Mouse (Mus musculus): ENCODE measurements at regions not wholly inside any gene's neighbourhood (a gene's known extent, or its start where the extent isn't known, plus 50 kb on each side); places are given as distances from the start of the nearest gene placed in this dataset.
A peak's percentile ranks its signal among the peaks of the same experiment; 100 is the strongest.

DNA sequence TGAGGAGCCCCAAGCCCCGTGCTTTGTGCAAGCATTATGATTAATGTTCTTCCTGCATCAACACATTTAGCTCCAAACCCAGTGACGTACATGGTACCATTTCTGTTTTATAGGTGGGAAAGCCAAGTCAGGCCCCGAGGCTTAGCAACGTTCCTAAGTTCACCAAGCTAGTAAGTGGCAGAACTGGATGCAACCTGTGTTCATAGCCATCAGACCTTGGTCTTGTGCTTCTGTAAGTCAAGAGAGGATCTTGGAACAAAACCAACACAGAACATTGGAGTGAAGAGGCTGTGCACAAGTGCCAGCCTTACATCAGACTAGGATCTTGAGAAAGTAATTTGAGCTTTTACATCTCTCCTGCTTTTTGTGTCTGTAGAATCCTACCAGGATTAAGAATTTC, 71.3 kb downstream of the Cdc7 start:
- DNase-seq = no peak

- no peak for DNase-seq
Measured at GRCm38 (mm10) chr5:107035782-107036181, 71.7 kb downstream of the Cdc7 start.

- no peak for DNase-seq
Measured at GRCm38 (mm10) chr5:107036475-107036874, 72.4 kb downstream of the Cdc7 start.

DNA sequence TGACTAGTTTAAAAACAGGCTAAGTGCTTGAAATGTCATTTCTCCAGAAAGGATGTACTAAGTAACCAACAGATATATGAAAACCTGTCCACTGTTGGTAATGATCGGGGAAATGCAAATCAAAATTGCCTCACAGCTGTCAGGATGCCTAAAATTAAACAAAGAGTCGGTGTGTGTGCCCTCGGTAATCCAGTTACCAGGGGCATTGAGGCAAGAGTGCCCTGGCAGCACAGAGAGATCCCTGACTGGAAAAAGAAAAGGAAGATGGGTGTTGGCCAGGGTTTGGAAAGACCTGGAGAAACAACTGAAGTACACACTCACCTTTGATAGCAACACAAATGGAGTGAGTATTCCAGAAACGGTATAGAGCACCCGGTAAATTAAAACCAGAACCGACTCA, 73.0 kb downstream of the Cdc7 start:
- DNase-seq = no peak

DNA sequence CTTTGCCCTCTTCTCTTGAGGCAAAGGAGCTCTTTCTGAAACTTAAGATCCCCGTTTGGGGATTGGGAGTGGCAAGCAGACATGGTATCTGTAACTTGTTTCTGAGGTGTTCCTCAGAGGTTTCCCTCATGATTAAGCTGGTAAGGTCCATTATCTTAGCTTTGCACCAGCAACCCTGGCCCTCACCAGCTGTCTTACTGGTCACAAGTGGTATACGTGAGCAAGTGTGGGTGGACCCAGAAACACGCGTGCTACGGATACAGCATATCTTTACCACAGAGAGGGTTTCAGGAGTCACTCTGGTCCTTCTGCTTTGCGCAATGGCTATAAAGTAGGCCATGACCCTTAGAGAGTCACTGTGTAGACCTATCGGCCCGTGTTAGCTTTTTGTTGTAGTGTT, 75.2 kb downstream of the Cdc7 start:
- no peak for DNase-seq

- no peak for DNase-seq
Measured at GRCm38 (mm10) chr5:107039956-107040355, 75.8 kb downstream of the Cdc7 start.

DNA sequence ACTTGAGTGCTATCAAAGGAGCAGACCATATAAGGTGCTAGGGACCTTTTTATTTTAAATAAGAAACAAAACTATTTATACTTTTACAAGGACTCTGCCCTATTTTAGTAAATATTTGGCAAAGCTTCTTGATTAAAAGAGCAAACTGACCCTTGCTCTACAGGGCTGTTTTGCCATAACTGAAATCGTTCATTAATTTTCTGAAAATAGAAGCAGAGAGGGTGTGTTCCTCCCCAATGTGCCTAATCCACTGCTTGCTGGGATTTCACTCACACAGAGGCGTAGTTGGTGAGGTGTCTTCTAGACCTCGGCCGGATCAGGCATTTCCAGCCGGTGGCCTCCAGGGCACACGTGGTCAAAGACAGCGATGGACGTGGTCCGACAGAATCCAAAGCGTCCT, 76.4 kb downstream of the Cdc7 start:
- no peak for DNase-seq

DNA sequence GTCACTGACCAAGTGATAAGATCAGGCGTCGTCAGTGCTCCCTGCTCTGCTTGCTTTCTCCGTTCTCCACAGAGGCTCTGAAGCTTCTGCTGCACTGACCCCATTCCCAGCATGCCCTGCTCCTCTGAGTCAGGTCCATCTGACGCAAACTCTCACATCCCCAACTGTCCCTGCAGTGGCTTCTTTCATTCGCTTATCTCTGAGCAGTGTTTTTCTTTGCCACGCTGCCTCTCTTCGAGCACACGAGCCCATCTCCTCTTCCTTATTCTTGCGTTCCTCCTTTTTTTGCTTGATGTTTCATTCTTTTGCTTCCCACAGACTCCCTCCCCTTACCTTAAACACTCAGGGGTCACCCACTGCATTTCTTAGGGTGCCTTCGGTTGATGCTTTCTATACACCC, 81.0 kb downstream of the Cdc7 start:
- no peak for DNase-seq

GRCm38 (mm10) chr5:107046501-107046931, 82.4 kb downstream of the Cdc7 start:
- DNase-seq = peak; percentile 37 to 64

- DNase-seq = no peak
Measured at GRCm38 (mm10) chr5:107048607-107049006, 84.5 kb downstream of the Cdc7 start.

DNA sequence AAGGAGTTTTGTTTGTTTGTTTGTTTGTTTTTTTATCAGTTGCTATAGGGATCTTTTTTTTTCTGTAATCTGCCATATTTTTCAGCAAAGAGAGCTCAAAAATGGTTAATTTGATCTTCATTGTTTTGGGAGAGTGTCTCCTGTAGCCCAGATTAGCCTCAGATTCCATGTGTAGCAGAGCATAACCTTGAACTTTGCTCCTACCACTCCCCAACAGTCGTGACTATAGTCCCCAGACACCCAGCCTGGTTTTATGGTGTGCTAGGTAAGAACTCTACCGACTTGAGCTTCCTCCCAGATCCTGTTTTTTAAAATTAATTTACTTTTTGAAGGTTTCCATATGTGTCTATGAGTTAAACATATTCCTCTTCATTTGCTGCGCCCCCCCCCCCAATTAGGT, 86.0 kb downstream of the Cdc7 start:
- DNase-seq = no peak

GRCm38 (mm10) chr5:107051868-107052267, 87.7 kb downstream of the Cdc7 start:
- DNase-seq = peak in 1 of 2 experiments; percentile 21

- DNase-seq = no peak
Measured at GRCm38 (mm10) chr5:107054900-107055452, 90.9 kb downstream of the Cdc7 start.

DNA sequence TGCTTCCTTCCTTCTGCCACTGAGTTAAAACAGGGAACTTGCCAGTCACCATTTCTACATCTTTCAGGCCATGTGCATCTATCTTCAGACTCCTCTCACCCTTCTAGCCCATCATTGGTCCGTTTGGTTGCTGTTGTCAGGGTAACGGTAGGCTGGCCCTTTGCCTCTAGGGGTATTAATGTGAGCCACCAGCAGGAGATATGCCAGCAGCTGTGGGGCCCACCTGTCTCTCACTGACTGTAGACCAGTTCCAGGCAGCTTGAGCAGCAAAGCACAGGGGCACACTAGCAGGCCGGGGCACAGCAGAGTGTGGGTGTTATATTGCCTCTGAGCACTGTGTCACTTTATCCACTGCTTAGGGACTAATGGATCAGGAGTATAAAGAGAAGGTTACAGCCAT, 91.3 kb downstream of the Cdc7 start:
- DNase-seq = no peak
